Mouse (Mus musculus) heart, postnatal 0 days (tissue): ENCODE results near the gene Kcnab3.

Experiments
- CTCF ChIP-seq: IDR thresholded peaks from 2 replicates; pipeline ENCODE4 v1.5.1; 2016; ENCODE audit warnings: antibody characterized with exemption, control low read depth, low read depth
- EP300 ChIP-seq: IDR thresholded peaks from 2 replicates; pipeline ENCODE4 v1.6.1; 2016; ENCODE audit warnings: antibody characterized with exemption, low read depth

- TF ChIP-seq CTCF (no peak), EP300 (no peak)
Measured at GRCm38 (mm10) chr11:69305291-69305690, 20.8 kb upstream of the Kcnab3 start.
